Mouse (Mus musculus): ENCODE measurements at regions not wholly inside any gene's neighbourhood (a gene's known extent, or its start where the extent isn't known, plus 50 kb on each side); places are given as distances from the start of the nearest gene placed in this dataset.
"Not testable (repeated sequence)": the region's sequence is repeated elsewhere in the genome, so short reads cannot be mapped to it uniquely, and the experiment has no call there.

- peaks cover 2% of the 10 kb centered on the region; the same call in 1 of the 2 replicates for H3K9me3 ChIP-seq (replicated peaks; ENCODE audit: control insufficient read depth, insufficient read depth, low read length, poor library complexity, severe bottlenecking)
- no peak overlapping the region for H3K27ac ChIP-seq (ENCODE audit: insufficient read depth, low read length)
- no peak for TF ChIP-seq POLR2A (IDR thresholded peaks at IDR 0.05; ENCODE audit: insufficient read depth, low read length)
- TF ChIP-seq CTCF (IDR thresholded peaks at IDR 0.05; ENCODE audit: low read depth, low read length): no peak
- no peak for TF ChIP-seq EP300 (IDR thresholded peaks at IDR 0.05; ENCODE audit: insufficient read depth, low read depth, low read length)
- H3K9ac ChIP-seq (ENCODE audit: low read depth, poor library complexity, severe bottlenecking): no peak overlapping the region
- no peaks in the 10 kb centered on the region for H3K4me1 ChIP-seq (ENCODE audit: control insufficient read depth, insufficient read depth, low read length)
- H3K27me3 ChIP-seq (ENCODE audit: control insufficient read depth, insufficient read depth, low read length, poor library complexity, severe bottlenecking): no peaks in the 10 kb centered on the region
- no peaks in the 10 kb centered on the region for H3K36me3 ChIP-seq (ENCODE audit: control insufficient read depth, insufficient read depth, low read length, poor library complexity, severe bottlenecking)
- H3K4me3 ChIP-seq (ENCODE audit: low read depth, low read length): no peak overlapping the region
These were observed 89.7 kb upstream of the Pnpt1 start for GRCm38 (mm10) chr11:29040817-29041216.

DNA sequence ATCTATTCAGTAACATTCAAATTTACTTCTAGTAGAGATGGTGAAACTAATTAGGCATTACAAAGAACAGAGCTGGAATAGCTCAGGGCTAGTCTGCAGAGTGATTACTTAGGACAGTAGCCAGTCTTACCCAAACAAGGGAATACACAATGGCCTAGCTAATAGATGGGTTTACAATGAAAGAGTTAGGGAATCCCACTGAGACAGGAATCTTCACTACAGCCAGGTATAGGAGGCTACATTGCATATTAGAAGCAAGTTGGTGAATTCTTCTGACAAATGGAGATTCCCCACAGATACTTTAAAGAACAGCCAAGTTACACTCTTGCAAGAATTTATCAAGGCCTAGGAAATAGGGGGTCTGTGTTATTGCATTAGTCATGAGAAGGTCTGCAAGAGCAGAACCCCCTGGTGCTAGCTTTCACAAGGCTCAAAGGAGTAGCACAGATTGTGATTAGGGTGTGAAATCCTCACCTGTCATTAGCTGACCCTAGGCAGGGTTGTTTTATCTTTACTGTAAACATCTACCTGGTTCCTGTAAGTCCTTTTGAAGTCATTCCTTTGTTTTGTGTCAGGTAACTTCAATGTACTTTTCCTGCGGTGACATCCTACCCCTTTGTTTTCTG lies 82.4 kb upstream of the Pnpt1 start:
- H3K36me3 ChIP-seq (ENCODE audit: control insufficient read depth, insufficient read depth, low read length, poor library complexity, severe bottlenecking); H3K4me1 ChIP-seq (ENCODE audit: control insufficient read depth, insufficient read depth, low read length); H3K9ac ChIP-seq (ENCODE audit: low read depth, poor library complexity, severe bottlenecking); H3K4me3 ChIP-seq (ENCODE audit: low read depth, low read length); H3K9me3 ChIP-seq (replicated peaks; ENCODE audit: control insufficient read depth, insufficient read depth, low read length, poor library complexity, severe bottlenecking); H3K27me3 ChIP-seq (ENCODE audit: control insufficient read depth, insufficient read depth, low read length, poor library complexity, severe bottlenecking): not testable (repeated sequence)
- peak overlapping the region; percentile 96 for H3K27ac ChIP-seq (ENCODE audit: insufficient read depth, low read length)

DNA sequence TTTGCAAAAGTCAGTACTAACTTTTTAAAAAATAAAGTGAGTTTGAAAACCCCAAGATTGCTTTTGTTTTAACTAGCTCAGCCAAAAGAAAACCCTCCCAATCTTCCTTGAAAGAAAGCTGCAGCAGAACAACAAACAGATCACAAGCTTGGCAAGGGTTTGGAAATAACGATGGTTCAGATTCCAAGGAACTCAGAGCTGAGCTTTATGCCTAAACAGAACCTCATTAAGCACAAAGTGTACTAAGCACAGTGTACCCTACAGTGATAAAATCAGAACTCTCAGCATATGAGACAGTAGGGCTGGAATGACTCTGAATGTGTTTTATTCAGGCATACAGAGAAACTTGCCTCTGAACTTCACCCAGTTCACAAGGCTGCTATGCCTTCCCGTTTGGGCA lies 77.9 kb upstream of the Pnpt1 start:
- no peaks in the 10 kb centered on the region for H3K4me1 ChIP-seq (ENCODE audit: control insufficient read depth, insufficient read depth, low read length)
- no peak for TF ChIP-seq CTCF (IDR thresholded peaks at IDR 0.05; ENCODE audit: low read depth, low read length)
- TF ChIP-seq EP300 (IDR thresholded peaks at IDR 0.05; ENCODE audit: insufficient read depth, low read depth, low read length): no peak
- TF ChIP-seq POLR2A (IDR thresholded peaks at IDR 0.05; ENCODE audit: insufficient read depth, low read length): no peak
- H3K36me3 ChIP-seq (ENCODE audit: control insufficient read depth, insufficient read depth, low read length, poor library complexity, severe bottlenecking): no peaks in the 10 kb centered on the region
- no peaks in the 10 kb centered on the region for H3K9me3 ChIP-seq (replicated peaks; ENCODE audit: control insufficient read depth, insufficient read depth, low read length, poor library complexity, severe bottlenecking)
- H3K27ac ChIP-seq (ENCODE audit: insufficient read depth, low read length): no peak overlapping the region
- no peaks in the 10 kb centered on the region for H3K27me3 ChIP-seq (ENCODE audit: control insufficient read depth, insufficient read depth, low read length, poor library complexity, severe bottlenecking)
- H3K4me3 ChIP-seq (ENCODE audit: low read depth, low read length): no peak overlapping the region
- H3K9ac ChIP-seq (ENCODE audit: low read depth, poor library complexity, severe bottlenecking): no peak overlapping the region

- not testable (repeated sequence) for H3K27me3 ChIP-seq (ENCODE audit: control insufficient read depth, insufficient read depth, low read length, poor library complexity, severe bottlenecking); H3K4me1 ChIP-seq (ENCODE audit: control insufficient read depth, insufficient read depth, low read length); H3K27ac ChIP-seq (ENCODE audit: insufficient read depth, low read length); H3K36me3 ChIP-seq (ENCODE audit: control insufficient read depth, insufficient read depth, low read length, poor library complexity, severe bottlenecking); H3K9me3 ChIP-seq (replicated peaks; ENCODE audit: control insufficient read depth, insufficient read depth, low read length, poor library complexity, severe bottlenecking)
- Histone ChIP-seq H3K4me3 (ENCODE audit: low read depth, low read length) (peak overlapping the region; percentile 63), H3K9ac (ENCODE audit: low read depth, poor library complexity, severe bottlenecking) (peak overlapping the region; percentile 43)
These were observed 61.0 kb upstream of the Pnpt1 start for GRCm38 (mm10) chr11:29069586-29069985.

DNA sequence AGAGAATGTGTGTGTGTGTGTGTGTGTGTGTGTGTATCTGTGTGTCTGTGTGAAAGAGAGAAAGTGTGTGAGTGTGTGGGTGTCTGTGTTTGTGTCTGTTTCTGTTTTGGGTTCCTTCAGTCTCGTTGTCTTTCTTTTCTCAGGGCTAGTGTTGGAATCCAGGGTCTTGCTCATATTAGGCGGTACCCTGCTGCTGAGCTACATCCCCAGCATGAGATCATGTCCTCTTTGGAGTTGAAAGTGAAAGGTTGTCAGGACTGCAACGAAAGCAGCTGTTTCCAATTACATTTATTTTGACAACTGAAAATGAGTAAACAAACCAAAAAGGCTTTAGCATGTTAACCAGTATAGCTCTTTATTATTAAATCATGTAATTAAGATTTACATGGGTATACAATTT lies 58.3 kb upstream of the Pnpt1 start:
- H3K4me3 ChIP-seq (ENCODE audit: low read depth, low read length): no peak overlapping the region
- H3K4me1 ChIP-seq (ENCODE audit: control insufficient read depth, insufficient read depth, low read length): no peaks in the 10 kb centered on the region
- H3K9ac ChIP-seq (ENCODE audit: low read depth, poor library complexity, severe bottlenecking): no peak overlapping the region
- no peaks in the 10 kb centered on the region for H3K27me3 ChIP-seq (ENCODE audit: control insufficient read depth, insufficient read depth, low read length, poor library complexity, severe bottlenecking)
- no peaks in the 10 kb centered on the region for H3K36me3 ChIP-seq (ENCODE audit: control insufficient read depth, insufficient read depth, low read length, poor library complexity, severe bottlenecking)
- TF ChIP-seq CTCF (IDR thresholded peaks at IDR 0.05; ENCODE audit: low read depth, low read length) (no peak), POLR2A (IDR thresholded peaks at IDR 0.05; ENCODE audit: insufficient read depth, low read length) (no peak), EP300 (IDR thresholded peaks at IDR 0.05; ENCODE audit: insufficient read depth, low read depth, low read length) (no peak)
- H3K9me3 ChIP-seq (replicated peaks; ENCODE audit: control insufficient read depth, insufficient read depth, low read length, poor library complexity, severe bottlenecking): no peaks in the 10 kb centered on the region
- H3K27ac ChIP-seq (ENCODE audit: insufficient read depth, low read length): no peak overlapping the region

All from ES-Bruce4 (cell line).